Mouse (Mus musculus): ENCODE data around the gene Iqcf5.

DNA sequence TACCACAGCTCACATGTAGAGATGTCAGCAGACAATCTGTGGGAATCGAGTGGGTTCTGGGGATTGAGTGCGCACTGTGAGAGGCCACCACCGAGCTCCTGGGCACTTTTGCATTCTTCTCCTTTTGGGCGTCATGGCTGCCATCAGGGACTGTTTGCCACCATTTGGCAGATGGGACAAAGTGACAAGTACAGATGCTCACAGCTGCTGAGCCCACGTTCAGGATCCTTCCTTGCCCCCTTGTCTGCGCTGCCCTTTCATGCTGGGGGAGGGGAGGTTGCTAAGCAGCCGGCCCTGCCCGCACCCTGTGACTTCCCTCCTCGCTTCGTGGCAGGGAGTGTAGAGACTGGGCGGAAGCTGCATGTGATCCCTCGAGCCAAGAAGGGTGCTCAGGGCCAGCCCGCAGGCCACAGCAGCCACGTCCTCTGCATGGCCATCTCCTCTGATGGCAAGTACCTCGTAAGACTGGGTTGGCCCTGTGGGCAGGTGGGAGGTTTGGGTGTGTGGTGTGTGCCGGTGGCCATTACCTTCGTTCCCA is 31.7 kb upstream of the Iqcf5 start:
- TF ChIP-seq CTCF (IDR thresholded peaks at IDR 0.05; ENCODE audit: borderline replicate concordance, insufficient read depth, low read length) = no peak
- no peak for TF ChIP-seq POLR2A (IDR thresholded peaks at IDR 0.05; ENCODE audit: low read depth, low read length)

Measured in embryonic fibroblast, embryonic 13.5 days (primary cell).